Mouse (Mus musculus) megakaryocyte progenitor cell, adult 5-6 weeks (primary cell): ENCODE results near the gene Cd164. TPM values are rescaled to one million over a fixed set of nuclear protein-coding genes. Genes with fewer than 3 reads are reported as not detected.

ENCODE experiments used
- ATAC-seq: replicated peaks from 2 replicates; pipeline ENCODE4 v1.8.0; 2016; ENCODE audit warnings: mild to moderate bottlenecking, moderate TSS enrichment, inconsistent platforms; ENCODE audit not compliant: poor library complexity
- total RNA-seq, 2 experiments: library from RNA; stranded (forward) in 1 of 2; stranded (reverse) in 1 of 2; fragments of 157-497, 149-512 nt in 1 of 2; fragments of 200-1000 nt in 1 of 2; gene quantifications; 2 replicates each; pipeline versions ENCODE4 v1.2.3 to v1.2.4; 2015 to 2017

The Cd164 gene
- total RNA-seq, 2 experiments from 2014 or later = 115 to 224 TPM

- ATAC-seq = no peak
Measured at GRCm38 (mm10) chr10:41545224-41545755, 26.1 kb downstream of the Cd164 start.

GRCm38 (mm10) chr10:41546396-41547165, 27.4 kb downstream of the Cd164 start:
- no peak for ATAC-seq

- no peak for ATAC-seq
Measured at GRCm38 (mm10) chr10:41550711-41551110, 31.5 kb downstream of the Cd164 start.

GRCm38 (mm10) chr10:41552319-41552718, 33.1 kb downstream of the Cd164 start:
- peak; percentile 68 for ATAC-seq

- ATAC-seq = no peak
Measured at GRCm38 (mm10) chr10:41552847-41553589, 33.8 kb downstream of the Cd164 start.

- no peak for ATAC-seq
Measured at GRCm38 (mm10) chr10:41553711-41554110, 34.5 kb downstream of the Cd164 start.

GRCm38 (mm10) chr10:41555081-41555480, 35.9 kb downstream of the Cd164 start:
- ATAC-seq = no peak

GRCm38 (mm10) chr10:41558401-41558800, 39.2 kb downstream of the Cd164 start:
- no peak for ATAC-seq

- ATAC-seq = no peak
Measured at GRCm38 (mm10) chr10:41561701-41562395, 42.6 kb downstream of the Cd164 start.

GRCm38 (mm10) chr10:41565141-41565540, 45.9 kb downstream of the Cd164 start:
- 0 out of 2 replicates have a peak, but pooled peaks have one; percentile 14 for ATAC-seq

GRCm38 (mm10) chr10:41568306-41568705, 49.1 kb downstream of the Cd164 start:
- ATAC-seq = no peak

- ATAC-seq = peak; percentile 71
Measured at GRCm38 (mm10) chr10:41571065-41571464, 51.9 kb downstream of the Cd164 start.

GRCm38 (mm10) chr10:41572274-41572673, 53.1 kb downstream of the Cd164 start:
- no peak for ATAC-seq

GRCm38 (mm10) chr10:41573190-41573589, 54.0 kb downstream of the Cd164 start:
- ATAC-seq = peak; percentile 85

GRCm38 (mm10) chr10:41575451-41576327, 56.5 kb downstream of the Cd164 start:
- ATAC-seq = no peak

- ATAC-seq = no peak
Measured at GRCm38 (mm10) chr10:41576328-41576833, 57.2 kb downstream of the Cd164 start.

- ATAC-seq = no peak
Measured at GRCm38 (mm10) chr10:41578541-41578940, 59.3 kb downstream of the Cd164 start.

- no peak for ATAC-seq
Measured at GRCm38 (mm10) chr10:41580441-41580840, 61.2 kb downstream of the Cd164 start.
